8 mouse cellular contexts compared by ENCODE assay signal in the genomic region with DNA sequence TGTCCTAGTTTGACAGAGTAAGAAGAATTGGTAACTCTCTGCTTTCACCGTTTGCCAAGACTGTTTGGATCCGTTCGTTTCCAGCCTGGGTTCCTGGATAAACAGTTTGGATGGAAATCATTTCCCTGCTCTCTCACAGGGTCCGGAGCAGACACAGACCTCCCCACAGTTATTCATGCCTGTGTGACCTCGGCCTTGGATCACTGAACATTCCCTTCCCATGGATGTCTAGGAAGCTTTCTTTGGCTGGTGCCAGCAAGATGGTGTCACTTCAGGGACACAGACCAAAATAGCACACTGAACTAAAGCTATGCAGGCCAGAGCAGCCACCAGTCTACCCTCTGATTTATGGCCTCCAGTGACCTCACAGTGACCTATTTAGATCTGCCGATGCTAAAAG. TPM values are rescaled to one million over a fixed set of nuclear protein-coding genes. Genes with fewer than 3 reads are reported as not detected.
DNase-seq lines count a peak whose midpoint lies in the region; ATAC-seq and TF ChIP-seq lines count a peak whose summit lies in the region.

No protein-coding gene starts in this region.

- H3K4me1 ChIP-seq in heart, embryonic 15.5 days (replicated peaks), result peaks cover 33% of the 10 kb centered on the region
- H3K4me1 ChIP-seq in lung, embryonic 14.5 days (ENCODE audit: insufficient read depth), result peaks cover 3% of the 10 kb centered on the region; the same call in 1 of the 2 replicates

- intact Hi-C loops in left cerebral cortex, postnatal 14 days (cut with DNase I), result no loop called here

- no peaks in the 10 kb centered on the region for H3K9me3 ChIP-seq in heart, embryonic 15.5 days (replicated peaks)
- H3K9me3 ChIP-seq in lung, embryonic 14.5 days (ENCODE audit: low read depth, low read length), result no peaks in the 10 kb centered on the region

- no peak overlapping the region for H3K9ac ChIP-seq in heart, embryonic 15.5 days
- no peak overlapping the region for H3K9ac ChIP-seq in lung, embryonic 14.5 days

- ATAC-seq in heart, embryonic 15.5 days (replicated peaks; ENCODE audit: insufficient number of reproducible peaks, insufficient read depth, low FRiP score, low read depth), result peak; percentile 80
- peak; percentile 86 for ATAC-seq in lung, embryonic 14.5 days (ENCODE audit: insufficient read depth)

- no peak for TF ChIP-seq CTCF in lung, embryonic 14.5 days (IDR thresholded peaks at IDR 0.05; ENCODE audit: low read depth)

- DNase-seq in 3T3-L1 (ENCODE audit: low read depth, low spot score) (peak; percentile 13), liver (no peak)
- DNase-seq in adrenal gland, adult 8-10 months, result peak; percentile 79
- DNase-seq in lung, embryonic 14.5 days, result peak; percentile 90
- no peak for DNase-seq in right cerebral cortex, postnatal 25 days
- no peak for DNase-seq in T-cell, adult 2 months (ENCODE audit: low spot score)
- DNase-seq in left cerebral cortex, postnatal 14 days (ENCODE audit: low spot score in 2 of 2), result no peak

- WGBS in heart, embryonic 15.5 days, result 10% methylated on average over 6 of the region's 6 CpGs
- 9% methylated on average over 6 of the region's 6 CpGs for WGBS in lung, embryonic 14.5 days

- no peaks in the 10 kb centered on the region for H3K36me3 ChIP-seq in heart, embryonic 15.5 days
- H3K36me3 ChIP-seq in lung, embryonic 14.5 days (ENCODE audit: insufficient read depth), result no peaks in the 10 kb centered on the region

- no peak overlapping the region for H3K4me3 ChIP-seq in heart, embryonic 15.5 days
- no peak overlapping the region for H3K4me3 ChIP-seq in lung, embryonic 14.5 days (ENCODE audit: low read depth, low read length)

- peak overlapping the region; percentile 83 for H3K27ac ChIP-seq in heart, embryonic 15.5 days
- peak overlapping the region; percentile 72 for H3K27ac ChIP-seq in lung, embryonic 14.5 days (ENCODE audit: low read depth)

- no peaks in the 10 kb centered on the region for H3K27me3 ChIP-seq in heart, embryonic 15.5 days
- no peaks in the 10 kb centered on the region for H3K27me3 ChIP-seq in lung, embryonic 14.5 days (ENCODE audit: insufficient read depth, low read length)

- H3K4me2 ChIP-seq in heart, embryonic 15.5 days, result no peak overlapping the region
- H3K4me2 ChIP-seq in lung, embryonic 14.5 days, result no peak overlapping the region

RNA-seq across cellular contexts. Expression of a gene that starts 38.5 kb away (rescaled TPM):
- 1 to 10 TPM; 4.1 to 7.3 (median 5.4) TPM for total RNA-seq in adrenal gland, adult 8-10 months (2022)
- 14.5 and 16.0 TPM in 2 replicates for polyA plus RNA-seq in heart, embryonic 15.5 days (2015; fragmentation: Nextera tagmentation; extraction: Ambion mirVana)
- polyA plus RNA-seq in lung, embryonic 14.5 days (2014; fragmentation: Nextera tagmentation; extraction: Ambion mirVana), result 5.1 and 5.6 TPM in 2 replicates
- 10 to 100 TPM; 74.2 to 75.5 TPM for total RNA-seq in left cerebral cortex, postnatal 14 days (2021)

Comparison
In these comparisons a context has a peak if more than half of its experiments do, and no peak if none do; other contexts are left out.
1. DNase-seq: peak in 3T3-L1 (single experiment), adrenal gland, adult 8-10 months (single experiment) and lung, embryonic 14.5 days (single experiment); none in right cerebral cortex, postnatal 25 days (single experiment), T-cell, adult 2 months (single experiment), liver (single experiment) and left cerebral cortex, postnatal 14 days (0 of 2).
2. RNA of a gene that starts 38.5 kb away (total RNA-seq): 74.2 to 75.5 TPM in left cerebral cortex, postnatal 14 days; 4.1 to 7.3 TPM in adrenal gland, adult 8-10 months; every median in the first group is over 4 times any median in the second.